Mouse (Mus musculus): ENCODE measurements at regions not wholly inside any gene's neighbourhood (a gene's known extent, or its start where the extent isn't known, plus 50 kb on each side); places are given as distances from the start of the nearest gene placed in this dataset.
A peak's percentile ranks its signal among the peaks of the same experiment; 100 is the strongest.

GRCm38 (mm10) chr10:71485063-71485762 is 137.7 kb downstream of the Ipmk start:
- no peak for DNase-seq (ENCODE audit: low read depth)

DNA sequence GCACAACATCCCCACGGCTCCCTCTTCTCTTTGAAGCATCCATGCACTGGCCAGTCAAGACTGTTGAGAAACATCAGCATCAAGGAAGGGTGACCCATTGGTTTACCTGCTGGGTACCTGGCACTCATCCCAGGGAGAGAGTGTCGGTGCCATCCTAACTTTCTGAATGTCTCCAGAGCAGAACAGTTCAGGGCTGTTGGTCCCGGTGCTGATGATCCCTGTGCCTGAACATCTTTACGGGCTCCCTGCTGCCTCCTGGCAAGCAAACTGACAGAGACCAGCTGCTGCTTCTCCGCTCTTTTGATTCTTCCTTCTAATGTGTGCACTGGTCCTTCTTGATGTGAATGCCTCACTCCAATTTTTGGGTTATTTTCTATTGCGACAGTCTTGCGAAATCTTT is 142.2 kb downstream of the Ipmk start:
- DNase-seq (ENCODE audit: low read depth), result no peak

- no peak for DNase-seq (ENCODE audit: low read depth)
These were observed 154.5 kb downstream of the Ipmk start for GRCm38 (mm10) chr10:71502096-71502495.

- no peak for DNase-seq (ENCODE audit: low read depth)
These were observed 156.7 kb downstream of the Ipmk start for GRCm38 (mm10) chr10:71504219-71504618.

- DNase-seq (ENCODE audit: low read depth), result no peak
These were observed 177.7 kb downstream of the Ipmk start for GRCm38 (mm10) chr10:71525290-71525689.

- no peak for DNase-seq (ENCODE audit: low read depth)
These were observed 186.2 kb downstream of the Ipmk start for GRCm38 (mm10) chr10:71533759-71534158.

GRCm38 (mm10) chr10:71545489-71545888 is 197.9 kb downstream of the Ipmk start:
- no peak for DNase-seq (ENCODE audit: low read depth)

- DNase-seq (ENCODE audit: low read depth), result peak; percentile 15
These were observed 198.9 kb downstream of the Ipmk start for GRCm38 (mm10) chr10:71546507-71546906.

DNA sequence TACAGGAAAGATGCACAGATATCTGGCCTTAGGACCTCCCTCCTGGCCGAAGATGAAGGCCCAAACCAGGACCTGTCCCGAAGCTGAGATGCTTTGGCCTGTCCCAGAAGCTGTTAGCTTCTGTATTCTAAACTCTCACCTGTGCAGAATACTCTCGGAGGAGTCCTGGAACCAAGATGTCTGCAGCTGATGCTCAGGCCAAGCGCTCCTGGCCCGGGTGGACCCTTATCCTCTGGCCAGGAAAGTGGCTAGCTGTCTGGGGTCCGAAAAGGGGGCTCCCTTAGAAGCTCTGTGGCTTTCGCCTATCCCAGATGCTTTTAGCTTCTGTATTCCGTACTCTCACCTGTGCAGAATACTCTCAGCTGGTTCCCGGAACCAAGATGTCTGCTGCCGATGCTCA is 236.2 kb downstream of the Ipmk start:
- no peak for DNase-seq (ENCODE audit: low read depth)

DNA sequence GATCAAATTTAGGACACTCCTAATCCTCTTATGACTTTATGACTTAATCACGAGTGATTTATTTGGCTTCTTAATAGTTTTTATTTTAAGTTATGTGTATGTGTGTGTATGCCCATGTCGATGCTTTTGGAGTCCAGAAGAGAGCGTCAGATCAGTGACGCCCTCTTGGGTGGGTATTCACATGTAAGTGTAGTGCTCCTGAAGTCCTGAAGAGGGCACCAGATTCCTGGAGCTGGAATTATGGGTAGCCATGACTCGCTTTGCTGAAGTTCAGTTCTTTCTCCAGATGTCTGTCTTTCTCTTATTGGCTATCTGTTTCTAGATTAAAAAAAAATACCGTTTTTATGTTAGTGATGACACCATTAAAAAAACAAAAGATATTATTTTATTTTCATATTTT is 251.0 kb downstream of the Ipmk start:
- no peak for DNase-seq (ENCODE audit: low read depth)

DNA sequence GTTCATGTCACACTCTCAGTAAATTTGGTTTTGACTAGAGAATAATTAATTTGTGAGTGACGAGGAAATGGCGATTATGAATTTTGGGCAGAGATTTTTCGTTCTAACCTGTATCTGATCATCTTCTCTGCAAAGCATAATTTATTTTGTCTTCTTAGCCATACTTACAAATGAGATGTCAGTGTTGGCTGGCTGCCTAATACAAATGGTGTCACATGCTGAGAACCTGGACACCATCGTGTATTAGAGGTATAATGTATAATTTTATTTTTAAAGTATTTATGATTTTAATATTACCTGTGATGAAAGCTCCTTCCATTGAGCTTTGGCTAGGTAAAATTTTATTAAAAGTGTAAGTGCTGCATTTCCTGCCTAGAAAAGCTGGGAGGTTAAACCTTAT is 266.2 kb downstream of the Ipmk start:
- DNase-seq (ENCODE audit: low read depth), result no peak

GRCm38 (mm10) chr10:71617156-71617555 is 269.6 kb downstream of the Ipmk start:
- DNase-seq (ENCODE audit: low read depth), result no peak

GRCm38 (mm10) chr10:71646071-71646470 is 298.5 kb downstream of the Ipmk start:
- no peak for DNase-seq (ENCODE audit: low read depth)

GRCm38 (mm10) chr10:71657525-71657924 is 310.0 kb downstream of the Ipmk start:
- no peak for DNase-seq (ENCODE audit: low read depth)

- no peak for DNase-seq (ENCODE audit: low read depth)
These were observed 316.0 kb downstream of the Ipmk start for GRCm38 (mm10) chr10:71663545-71663944.

- no peak for DNase-seq (ENCODE audit: low read depth)
These were observed 319.6 kb downstream of the Ipmk start for GRCm38 (mm10) chr10:71667160-71667571.

DNA sequence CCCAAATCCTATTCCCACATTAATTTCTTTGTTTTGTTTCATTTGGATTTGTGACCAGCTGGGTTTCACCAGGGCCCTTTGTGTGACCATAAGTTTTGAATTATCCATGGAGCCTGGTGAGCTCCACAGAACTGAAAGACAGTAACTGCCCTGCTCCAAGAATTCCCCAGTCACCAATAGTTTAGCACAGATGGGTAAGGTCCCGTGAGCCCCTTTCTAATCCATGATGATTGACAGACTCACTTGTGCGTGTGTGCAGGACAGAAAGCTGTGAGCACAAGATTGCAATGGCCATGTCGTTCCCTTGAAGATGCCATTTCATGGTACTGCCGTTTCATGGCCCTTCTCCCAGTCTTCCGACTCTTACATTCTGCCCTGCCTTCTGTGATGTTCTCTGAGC is 331.7 kb downstream of the Ipmk start:
- DNase-seq (ENCODE audit: low read depth), result no peak

DNA sequence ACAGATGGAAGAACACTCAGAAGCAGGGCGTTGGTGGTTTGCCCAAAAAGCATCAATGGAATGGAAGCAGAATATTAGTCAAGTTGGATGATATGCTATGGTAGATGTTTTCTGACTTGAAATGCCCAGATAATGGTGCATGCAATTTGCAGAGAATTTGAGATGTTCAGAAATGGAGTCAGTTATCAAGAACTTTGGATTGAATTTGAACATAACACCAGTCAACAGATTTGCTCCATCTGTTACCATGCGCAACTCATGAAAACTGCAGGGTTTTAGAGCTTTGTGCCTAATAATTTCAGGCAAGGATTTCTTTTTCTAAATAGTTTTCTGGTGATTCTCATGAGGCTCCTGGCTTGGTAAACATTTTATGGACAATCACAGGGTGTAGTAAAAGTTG is 365.9 kb downstream of the Ipmk start:
- no peak for DNase-seq (ENCODE audit: low read depth)

DNA sequence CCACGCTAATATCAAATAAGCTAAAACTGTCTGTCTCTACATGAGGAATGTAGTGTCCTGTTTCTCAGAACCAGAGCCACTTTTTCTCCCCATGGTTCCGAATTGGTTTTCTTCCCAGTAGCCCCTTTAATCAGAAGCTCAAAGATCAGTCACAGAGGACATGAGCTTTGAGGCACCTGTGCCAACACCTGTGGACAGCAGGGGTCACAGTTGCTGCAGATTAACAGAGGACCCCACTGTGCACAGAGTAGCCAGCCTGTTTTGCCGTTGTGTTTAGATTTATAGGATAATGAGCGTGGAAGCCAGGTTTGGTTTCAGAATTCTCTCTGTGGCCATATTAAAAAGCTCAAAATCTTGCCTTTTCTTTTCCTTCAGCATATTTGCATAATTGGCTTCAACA is 380.2 kb downstream of the Ipmk start:
- no peak for DNase-seq (ENCODE audit: low read depth)

DNA sequence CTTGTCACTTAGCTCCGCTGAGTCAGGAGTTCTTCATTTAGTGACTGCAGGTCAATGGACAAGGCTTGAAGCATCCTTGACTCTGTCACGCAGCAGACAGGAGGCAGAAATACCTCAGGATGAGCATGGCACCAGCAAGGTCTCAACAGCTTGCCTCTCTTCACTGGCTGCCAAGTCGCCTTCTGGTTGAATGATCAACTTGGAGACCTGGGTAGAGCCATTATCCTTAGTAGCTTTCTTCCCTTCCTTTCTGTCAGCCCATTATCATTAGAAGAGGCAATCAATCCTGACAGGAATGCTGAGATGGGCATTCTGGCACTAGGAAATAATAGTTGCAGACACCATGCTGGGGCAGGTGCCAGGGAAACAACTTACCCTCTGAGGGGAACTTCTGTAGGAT is 386.3 kb downstream of the Ipmk start:
- no peak for DNase-seq (ENCODE audit: low read depth)

GRCm38 (mm10) chr10:71734481-71734880 is 386.9 kb downstream of the Ipmk start:
- no peak for DNase-seq (ENCODE audit: low read depth)

GRCm38 (mm10) chr10:71738280-71738679 is 390.7 kb downstream of the Ipmk start:
- DNase-seq (ENCODE audit: low read depth), result no peak

- DNase-seq (ENCODE audit: low read depth), result no peak
These were observed 401.3 kb downstream of the Ipmk start for GRCm38 (mm10) chr10:71748557-71749493.

Measured in NIH3T3 (cell line).